Mouse (Mus musculus) megakaryocyte, embryonic 14.5 days (primary cell): ENCODE data around the gene Zer1. TPM values are rescaled to one million over a fixed set of nuclear protein-coding genes. Genes with fewer than 3 reads are reported as not detected.
"Not testable (repeated sequence)": the region's sequence is repeated elsewhere in the genome, so short reads cannot be mapped to it uniquely, and the experiment has no call there.

Experiments used
- H3K27me3 ChIP-seq: replicated peaks from 2 replicates; pipeline ENCODE3; 2012; ENCODE audit warnings: inconsistent platforms
- H3K36me3 ChIP-seq: replicated peaks from 2 replicates; pipeline ENCODE3; 2012; ENCODE audit warnings: low read length, inconsistent platforms, mixed read lengths
- H3K4me1 ChIP-seq: 2 replicates; pipeline ENCODE4 v1.6.1; 2012; ENCODE audit warnings: inconsistent platforms
- H3K4me3 ChIP-seq: replicated peaks from 2 replicates; pipeline ENCODE3; 2012; ENCODE audit warnings: moderate library complexity, mild to moderate bottlenecking, inconsistent platforms
- H3K9me3 ChIP-seq: 2 replicates; pipeline ENCODE4 v1.6.1; 2012; ENCODE audit warnings: inconsistent platforms
- FLI1 ChIP-seq: IDR thresholded peaks from 2 replicates; pipeline ENCODE4 v1.6.1; 2012; ENCODE audit warnings: low read length, inconsistent platforms, mixed read lengths
- GATA1 ChIP-seq: IDR thresholded peaks from 3 replicates; pipeline ENCODE4 v1.6.1; 2012; ENCODE audit warnings: mixed read lengths, low read length, inconsistent platforms, borderline replicate concordance
- polyA plus RNA-seq: library from polyadenylated mRNA; stranded (reverse); fragments of >175 nt; gene quantifications from 2 replicates; pipeline ENCODE4 v1.2.3, GENCODE M21; 2012; ENCODE audit warnings: low replicate concordance; ENCODE audit not compliant: insufficient read depth

The Zer1 gene
- 12.2 and 20.0 TPM in 2 replicates for polyA plus RNA-seq

- TF ChIP-seq FLI1 (no peak), GATA1 (no peak)
- H3K36me3 ChIP-seq, result peaks cover 30% of the 10 kb centered on the region
- H3K4me1 ChIP-seq, result peaks cover 67% of the 10 kb centered on the region
- no peaks in the 10 kb centered on the region for H3K27me3 ChIP-seq
- H3K9me3 ChIP-seq, result no peaks in the 10 kb centered on the region
- peak within 1 kb of the TSS; percentile 99 for H3K4me3 ChIP-seq
These were observed at the start of gene Zer1 for GRCm38 (mm10) chr2:30124472-30125274. Zer1 (minus strand) TSS chr2:30124585.

GRCm38 (mm10) chr2:30173541-30174240 is 49.3 kb upstream of the Zer1 start:
- TF ChIP-seq FLI1, result no peak
- TF ChIP-seq GATA1, result no peak
- Histone ChIP-seq H3K4me1 (peaks cover 49% of the 10 kb centered on the region), H3K4me3 (no peak overlapping the region), H3K36me3 (peaks cover 53% of the 10 kb centered on the region), H3K27me3 (no peaks in the 10 kb centered on the region), H3K9me3 (peaks cover 6% of the 10 kb centered on the region)

- Histone ChIP-seq H3K27me3 (no peaks in the 10 kb centered on the region), H3K4me3 (peak overlapping the region; percentile 98), H3K4me1 (peaks cover 40% of the 10 kb centered on the region), H3K36me3 (peaks cover 49% of the 10 kb centered on the region), H3K9me3 (peaks cover 18% of the 10 kb centered on the region)
- no peak for TF ChIP-seq GATA1
- no peak for TF ChIP-seq FLI1
These were observed 47.6 kb upstream of the Zer1 start for GRCm38 (mm10) chr2:30171997-30172382.

- Histone ChIP-seq H3K4me1 (peaks cover 35% of the 10 kb centered on the region), H3K4me3 (peak within 1 kb of the TSS; percentile 98), H3K9me3 (peaks cover 23% of the 10 kb centered on the region), H3K27me3 (no peaks in the 10 kb centered on the region), H3K36me3 (peaks cover 43% of the 10 kb centered on the region)
- TF ChIP-seq FLI1, result no peak
These were observed 47.1 kb upstream of the Zer1 start, which contains the start of gene Endog for GRCm38 (mm10) chr2:30171371-30171996. Endog (plus strand) TSS chr2:30171493.

DNA sequence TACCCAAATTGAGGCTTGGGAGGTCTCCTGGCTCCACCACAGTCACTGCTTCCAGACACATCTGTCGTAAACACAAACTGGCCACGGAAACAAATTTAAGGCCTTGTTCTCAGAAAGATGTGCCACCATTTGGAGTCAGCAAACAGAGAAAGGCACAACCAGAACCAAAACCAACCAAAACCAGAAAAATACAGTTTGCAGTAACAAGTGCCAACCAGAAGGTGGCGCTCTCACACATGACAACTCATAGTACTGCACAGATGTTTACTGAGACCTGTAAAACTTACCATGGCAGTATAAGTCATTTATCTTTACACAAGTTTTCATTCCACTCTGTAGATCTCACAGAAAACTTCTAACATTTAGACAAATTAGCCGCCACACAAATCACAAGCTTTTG is 42.3 kb upstream of the Zer1 start:
- TF ChIP-seq FLI1 (no peak), GATA1 (no peak)
- H3K9me3 ChIP-seq, result peaks cover 26% of the 10 kb centered on the region
- H3K4me3 ChIP-seq, result no peak overlapping the region
- peaks cover 18% of the 10 kb centered on the region for H3K4me1 ChIP-seq
- H3K27me3 ChIP-seq, result peaks cover 3% of the 10 kb centered on the region
- no peaks in the 10 kb centered on the region for H3K36me3 ChIP-seq

DNA sequence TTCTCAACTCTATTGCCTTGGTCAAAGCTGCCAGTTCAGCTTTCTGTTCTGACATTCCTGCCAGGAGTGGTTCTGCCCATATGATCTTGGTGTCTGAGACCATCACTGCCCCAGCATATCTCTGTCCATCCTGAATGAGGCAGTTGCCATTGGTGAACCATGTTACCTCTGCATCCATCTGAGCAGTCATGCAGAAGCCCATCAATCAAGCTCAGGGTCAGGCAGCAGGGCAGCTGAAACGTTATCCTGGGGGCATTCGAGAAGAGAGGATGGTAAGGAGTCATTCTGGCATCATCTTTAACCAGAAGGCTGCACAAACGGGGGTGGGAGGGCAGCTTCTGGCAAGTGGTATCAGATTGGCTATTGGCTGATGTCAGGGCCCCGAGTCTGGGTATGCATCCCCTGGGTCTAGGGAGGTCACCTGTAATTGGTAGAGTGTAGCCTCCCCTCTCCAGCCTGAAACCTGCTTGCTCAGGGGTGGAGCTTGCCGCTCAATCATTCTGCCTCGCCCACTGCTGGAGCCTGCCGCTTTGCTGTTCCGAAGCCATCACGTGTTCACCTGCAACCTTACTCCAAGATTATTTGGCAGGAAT is 40.1 kb upstream of the Zer1 start:
- Histone ChIP-seq H3K4me1 (peaks cover 11% of the 10 kb centered on the region), H3K27me3 (peaks cover 3% of the 10 kb centered on the region), H3K4me3 (no peak overlapping the region), H3K9me3 (peaks cover 26% of the 10 kb centered on the region), H3K36me3 (no peaks in the 10 kb centered on the region)
- TF ChIP-seq GATA1 (no peak), FLI1 (no peak)

- H3K4me3 ChIP-seq, result no peak overlapping the region
- TF ChIP-seq FLI1 (no peak), GATA1 (no peak)
- peaks cover 12% of the 10 kb centered on the region for H3K9me3 ChIP-seq
- 0 out of 2 replicates have a peak, but pooled peaks cover 3% of the 10 kb centered on the region for H3K4me1 ChIP-seq
- peaks cover 6% of the 10 kb centered on the region for H3K27me3 ChIP-seq
- no peaks in the 10 kb centered on the region for H3K36me3 ChIP-seq
These were observed 37.4 kb upstream of the Zer1 start for GRCm38 (mm10) chr2:30161809-30162208.

GRCm38 (mm10) chr2:30159871-30160270 is 35.5 kb upstream of the Zer1 start:
- H3K4me3 ChIP-seq, H3K27me3 ChIP-seq: not testable (repeated sequence)

DNA sequence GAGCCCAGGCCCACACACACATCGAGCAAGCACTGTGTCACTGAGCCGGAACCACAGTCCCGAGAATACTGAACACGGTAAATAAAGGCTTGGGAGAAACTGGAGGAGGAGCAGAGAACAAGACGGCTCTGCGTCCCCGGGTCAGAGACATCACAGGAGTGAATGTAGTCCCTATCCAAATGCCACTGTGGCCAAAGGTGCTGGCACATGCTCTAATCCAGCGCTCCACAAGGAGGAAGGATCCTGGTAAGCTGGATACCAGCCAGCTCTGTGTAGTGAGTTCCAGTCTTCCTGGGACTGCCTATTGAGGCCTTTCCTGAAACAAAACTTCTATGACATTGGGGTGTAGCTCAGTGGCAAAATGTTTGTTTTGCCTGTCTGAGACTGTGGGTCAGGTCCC is 28.2 kb upstream of the Zer1 start:
- no peaks in the 10 kb centered on the region for H3K9me3 ChIP-seq
- peaks cover 1% of the 10 kb centered on the region for H3K27me3 ChIP-seq
- H3K4me1 ChIP-seq, result no peaks in the 10 kb centered on the region
- H3K36me3 ChIP-seq, result peaks cover 51% of the 10 kb centered on the region
- H3K4me3 ChIP-seq, result no peak overlapping the region
- no peak for TF ChIP-seq GATA1
- TF ChIP-seq FLI1, result no peak

More at GRCm38 (mm10) chr2:30159871-30160270, 35.5 kb upstream of the Zer1 start:
- H3K9me3 ChIP-seq, H3K4me1 ChIP-seq, H3K36me3 ChIP-seq: not testable (repeated sequence)
